Mouse (Mus musculus): Measurements from ENCODE around the gene Lrmda. TPM values are rescaled to one million over a fixed set of nuclear protein-coding genes. Genes with fewer than 3 reads are reported as not detected.

The Lrmda gene
- polyA plus RNA-seq, 1 experiment = not detected

DNA sequence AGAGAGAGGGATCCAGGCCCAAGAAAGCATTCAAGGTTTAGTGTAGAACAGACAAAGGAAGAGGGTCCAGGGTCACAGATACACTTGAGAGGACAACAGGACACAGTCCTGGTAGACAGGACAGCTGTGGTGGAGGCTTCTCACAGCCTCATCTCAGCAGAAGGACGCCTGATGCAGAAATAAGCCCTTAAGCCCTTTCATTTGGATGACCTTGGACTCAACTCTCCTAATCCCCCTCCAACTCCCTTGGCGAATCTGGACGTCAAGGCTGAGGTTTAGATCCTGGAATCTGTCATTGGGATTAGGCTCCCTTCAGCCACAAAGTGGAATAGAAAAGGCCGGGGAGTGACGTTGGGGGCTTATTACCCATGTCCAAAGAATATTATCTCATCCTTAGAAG, 589.1 kb downstream of the Lrmda start:
- DNase-seq (ENCODE audit: low read depth) = no peak
- no peak for TF ChIP-seq CTCF (IDR thresholded peaks at IDR 0.05; ENCODE audit: borderline replicate concordance, extremely low read depth, insufficient read depth, insufficient read length)
- no peak for TF ChIP-seq POLR2A (IDR thresholded peaks at IDR 0.05; ENCODE audit: borderline replicate concordance, extremely low read depth, insufficient read depth, insufficient read length, poor library complexity, severe bottlenecking)

- no peak for DNase-seq (ENCODE audit: low read depth)
- TF ChIP-seq POLR2A (IDR thresholded peaks at IDR 0.05; ENCODE audit: borderline replicate concordance, extremely low read depth, insufficient read depth, insufficient read length, poor library complexity, severe bottlenecking) = no peak
- no peak for TF ChIP-seq CTCF (IDR thresholded peaks at IDR 0.05; ENCODE audit: borderline replicate concordance, extremely low read depth, insufficient read depth, insufficient read length)
Observed at GRCm38 (mm10) chr14:22609261-22610245, 590.0 kb downstream of the Lrmda start.

DNA sequence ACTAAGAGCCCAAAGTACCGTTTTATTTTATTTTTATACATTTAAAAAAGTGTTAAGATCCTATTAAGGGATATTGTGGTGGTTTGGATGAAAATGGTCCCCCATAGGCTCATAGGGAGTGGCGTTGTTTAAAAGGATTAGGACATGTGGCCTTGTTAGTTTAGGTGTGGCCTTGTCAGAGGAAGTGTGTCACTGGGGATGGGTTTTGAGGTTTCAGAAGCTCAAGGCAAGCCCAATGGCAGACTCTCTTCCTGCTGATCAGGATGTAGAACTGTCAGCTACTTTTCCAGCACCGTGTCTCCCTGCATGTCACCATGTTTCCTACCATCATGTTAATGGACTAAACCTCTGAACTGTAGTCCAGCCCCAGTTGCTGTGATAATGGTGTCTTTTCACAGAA, 591.5 kb downstream of the Lrmda start:
- TF ChIP-seq CTCF (IDR thresholded peaks at IDR 0.05; ENCODE audit: borderline replicate concordance, extremely low read depth, insufficient read depth, insufficient read length) (no peak), POLR2A (IDR thresholded peaks at IDR 0.05; ENCODE audit: borderline replicate concordance, extremely low read depth, insufficient read depth, insufficient read length, poor library complexity, severe bottlenecking) (no peak)
- no peak for DNase-seq (ENCODE audit: low read depth)

DNA sequence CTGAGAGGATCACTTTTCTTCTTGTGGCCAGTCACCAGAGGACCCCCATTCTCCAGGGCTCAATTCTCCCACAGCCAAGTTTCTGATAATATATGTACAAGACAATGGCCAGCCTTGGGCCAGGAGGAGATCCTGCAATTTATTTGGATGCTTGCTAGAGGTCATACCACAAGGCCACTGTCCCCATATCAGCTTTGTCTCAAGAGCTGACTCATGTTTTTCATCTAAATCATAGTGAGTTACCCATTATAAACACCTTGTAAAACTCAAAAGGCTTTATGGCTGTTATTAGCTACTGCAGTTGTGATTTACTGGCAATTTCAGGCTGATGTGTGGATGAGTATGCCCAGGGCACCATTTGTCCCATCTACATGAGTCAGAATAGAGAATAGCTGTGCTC, 600.7 kb downstream of the Lrmda start:
- TF ChIP-seq CTCF (IDR thresholded peaks at IDR 0.05; ENCODE audit: borderline replicate concordance, extremely low read depth, insufficient read depth, insufficient read length) (no peak), POLR2A (IDR thresholded peaks at IDR 0.05; ENCODE audit: borderline replicate concordance, extremely low read depth, insufficient read depth, insufficient read length, poor library complexity, severe bottlenecking) (no peak)
- DNase-seq (ENCODE audit: low read depth) = no peak

DNA sequence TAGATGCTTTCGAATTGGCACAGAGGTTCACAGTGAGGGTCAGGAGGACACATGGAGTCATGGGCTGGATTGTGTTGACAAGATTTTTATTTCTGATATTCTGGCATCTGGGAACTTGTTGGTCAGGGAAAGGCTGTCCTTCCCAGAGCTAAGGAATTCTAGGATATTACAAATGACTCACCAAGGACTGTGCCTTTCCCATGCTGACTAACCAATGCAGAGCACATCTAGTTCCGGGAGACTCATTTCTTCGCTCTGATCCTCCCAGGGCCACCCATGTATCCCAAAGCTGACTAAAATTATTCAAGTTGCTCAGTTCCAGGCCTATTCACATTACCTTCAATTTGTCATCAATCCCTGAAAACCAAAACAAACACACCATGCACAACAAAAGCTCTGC, 602.4 kb downstream of the Lrmda start:
- no peak for DNase-seq (ENCODE audit: low read depth)
- no peak for TF ChIP-seq POLR2A (IDR thresholded peaks at IDR 0.05; ENCODE audit: borderline replicate concordance, extremely low read depth, insufficient read depth, insufficient read length, poor library complexity, severe bottlenecking)
- TF ChIP-seq CTCF (IDR thresholded peaks at IDR 0.05; ENCODE audit: borderline replicate concordance, extremely low read depth, insufficient read depth, insufficient read length) = no peak

- no peak for DNase-seq (ENCODE audit: low read depth)
- TF ChIP-seq POLR2A (IDR thresholded peaks at IDR 0.05; ENCODE audit: borderline replicate concordance, extremely low read depth, insufficient read depth, insufficient read length, poor library complexity, severe bottlenecking) (no peak), CTCF (IDR thresholded peaks at IDR 0.05; ENCODE audit: borderline replicate concordance, extremely low read depth, insufficient read depth, insufficient read length) (no peak)
Observed at GRCm38 (mm10) chr14:22627105-22627829, 607.8 kb downstream of the Lrmda start.

DNA sequence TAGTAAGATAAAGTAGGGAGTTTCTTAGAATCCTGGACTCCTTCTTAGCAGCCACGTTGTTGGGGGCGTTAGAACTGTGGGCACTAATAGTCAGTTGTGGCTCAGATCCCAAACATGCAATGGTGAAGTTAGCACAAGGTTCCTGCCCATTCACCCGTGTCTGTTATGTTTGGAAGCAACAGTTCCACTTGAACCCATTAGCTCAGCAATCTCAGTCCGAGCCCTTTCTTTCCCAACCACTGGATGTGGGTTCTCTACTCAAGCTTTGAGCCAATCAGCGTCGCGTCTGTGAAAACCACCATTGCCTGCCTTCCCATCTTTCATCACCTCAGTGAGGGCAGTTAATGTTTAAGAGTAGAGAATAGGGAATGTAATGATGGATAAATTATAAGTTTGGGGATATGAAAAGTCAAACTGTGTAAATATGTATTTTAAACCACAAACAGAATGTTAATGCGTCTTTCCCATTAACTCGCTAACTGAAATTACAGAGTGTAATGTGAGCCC, 610.9 kb downstream of the Lrmda start:
- TF ChIP-seq CTCF (IDR thresholded peaks at IDR 0.05; ENCODE audit: borderline replicate concordance, extremely low read depth, insufficient read depth, insufficient read length) = no peak
- TF ChIP-seq POLR2A (IDR thresholded peaks at IDR 0.05; ENCODE audit: borderline replicate concordance, extremely low read depth, insufficient read depth, insufficient read length, poor library complexity, severe bottlenecking) = no peak
- no peak for DNase-seq (ENCODE audit: low read depth)

DNA sequence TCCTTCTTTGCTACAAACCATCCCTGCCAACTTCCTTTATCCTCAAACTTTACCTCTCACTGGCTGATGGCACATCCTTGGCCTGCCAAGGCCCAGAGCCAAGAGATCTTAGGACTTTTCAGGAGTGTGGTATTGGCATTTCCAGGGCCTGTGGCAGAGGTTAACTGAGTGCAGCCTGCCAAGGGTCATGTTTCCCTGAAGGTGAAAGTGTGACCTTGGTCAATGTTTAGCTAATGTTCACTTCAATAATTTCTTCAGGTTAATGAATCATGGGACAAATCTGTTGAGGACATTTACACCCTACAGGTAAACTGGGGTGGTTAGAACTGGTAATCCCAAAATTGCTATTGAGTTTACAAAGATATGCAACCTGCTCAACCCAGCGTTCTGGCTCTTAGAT, 614.1 kb downstream of the Lrmda start:
- TF ChIP-seq CTCF (IDR thresholded peaks at IDR 0.05; ENCODE audit: borderline replicate concordance, extremely low read depth, insufficient read depth, insufficient read length) (no peak), POLR2A (IDR thresholded peaks at IDR 0.05; ENCODE audit: borderline replicate concordance, extremely low read depth, insufficient read depth, insufficient read length, poor library complexity, severe bottlenecking) (no peak)
- no peak for DNase-seq (ENCODE audit: low read depth)

GRCm38 (mm10) chr14:22643494-22643893, 624.0 kb downstream of the Lrmda start:
- DNase-seq (ENCODE audit: low read depth) = no peak
- TF ChIP-seq POLR2A (IDR thresholded peaks at IDR 0.05; ENCODE audit: borderline replicate concordance, extremely low read depth, insufficient read depth, insufficient read length, poor library complexity, severe bottlenecking) (no peak), CTCF (IDR thresholded peaks at IDR 0.05; ENCODE audit: borderline replicate concordance, extremely low read depth, insufficient read depth, insufficient read length) (no peak)

GRCm38 (mm10) chr14:22647879-22648611, 628.5 kb downstream of the Lrmda start:
- DNase-seq (ENCODE audit: low read depth) = peak; percentile 30
- TF ChIP-seq CTCF (IDR thresholded peaks at IDR 0.05; ENCODE audit: borderline replicate concordance, extremely low read depth, insufficient read depth, insufficient read length) = no peak
- no peak for TF ChIP-seq POLR2A (IDR thresholded peaks at IDR 0.05; ENCODE audit: borderline replicate concordance, extremely low read depth, insufficient read depth, insufficient read length, poor library complexity, severe bottlenecking)
